Mouse (Mus musculus) ovary, postnatal 36 days (tissue): Measurements from ENCODE around the gene Stag3.

Source experiments
- DNase-seq: peaks from one replicate; pipeline ENCODE4 v3.0.0; 2022; ENCODE audit warnings: low spot score, mixed read lengths

Stag3 gene

GRCm38 (mm10) chr5:138268980-138269379 is 11.1 kb upstream of the Stag3 start:
- no peak for DNase-seq

GRCm38 (mm10) chr5:138271232-138271631 is 8.8 kb upstream of the Stag3 start:
- DNase-seq: no peak

- DNase-seq: no peak
Observed at GRCm38 (mm10) chr5:138272409-138272923, 7.6 kb upstream of the Stag3 start, which contains the start of gene Gal3st4. Gene Gal3st4 (minus strand): TSS chr5:138272840.

- DNase-seq: no peak
Observed at GRCm38 (mm10) chr5:138274186-138274585, 5.9 kb upstream of the Stag3 start.

- no peak for DNase-seq
Observed at GRCm38 (mm10) chr5:138275216-138276050, 4.6 kb upstream of the Stag3 start.

- DNase-seq: no peak
Observed at GRCm38 (mm10) chr5:138277994-138278393, 2.0 kb upstream of the Stag3 start.

DNA sequence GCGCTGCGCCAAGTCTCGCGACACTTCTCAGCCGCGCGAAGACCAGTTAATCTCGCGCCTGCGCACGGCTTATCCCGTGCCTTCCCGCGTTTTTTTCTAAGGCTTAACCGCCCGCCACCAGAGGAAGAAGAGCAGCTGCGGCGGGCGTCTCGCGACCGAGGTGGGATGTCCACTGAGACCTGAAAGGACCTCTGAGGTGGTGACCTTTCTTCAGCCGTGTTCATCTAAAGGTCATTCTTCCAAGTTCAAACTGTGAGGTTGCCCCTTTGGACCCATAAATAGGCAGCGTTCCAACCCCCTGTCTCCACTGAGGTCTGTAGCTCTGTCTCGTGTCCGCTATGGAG is 357 bp downstream of the Stag3 start:
- no peak for DNase-seq

GRCm38 (mm10) chr5:138280829-138281228 is 789 bp downstream of the Stag3 start:
- no peak for DNase-seq

GRCm38 (mm10) chr5:138281798-138282197 is 1.8 kb downstream of the Stag3 start:
- DNase-seq: no peak

DNA sequence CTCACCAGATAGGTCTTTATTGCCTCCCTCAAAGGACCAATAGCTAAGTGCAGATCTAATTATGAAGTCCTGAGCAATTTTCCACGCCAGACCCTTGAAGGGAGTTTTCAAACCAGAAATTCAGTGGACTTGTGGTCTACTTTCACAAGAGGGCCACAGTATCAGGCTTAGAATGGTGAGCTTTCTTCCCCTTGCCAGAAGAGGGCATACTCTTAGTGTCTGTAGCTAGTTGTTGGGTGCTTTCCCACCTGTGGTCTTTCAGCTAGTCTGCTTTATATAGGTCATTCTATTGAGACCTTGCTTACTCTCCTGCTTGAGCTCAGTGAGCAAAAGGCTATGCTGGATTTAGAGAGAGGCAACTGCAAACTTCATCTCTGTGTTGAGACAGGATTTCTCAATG is 3.5 kb downstream of the Stag3 start:
- no peak for DNase-seq

- DNase-seq: no peak
Observed at GRCm38 (mm10) chr5:138287861-138288260, 7.8 kb downstream of the Stag3 start.

DNA sequence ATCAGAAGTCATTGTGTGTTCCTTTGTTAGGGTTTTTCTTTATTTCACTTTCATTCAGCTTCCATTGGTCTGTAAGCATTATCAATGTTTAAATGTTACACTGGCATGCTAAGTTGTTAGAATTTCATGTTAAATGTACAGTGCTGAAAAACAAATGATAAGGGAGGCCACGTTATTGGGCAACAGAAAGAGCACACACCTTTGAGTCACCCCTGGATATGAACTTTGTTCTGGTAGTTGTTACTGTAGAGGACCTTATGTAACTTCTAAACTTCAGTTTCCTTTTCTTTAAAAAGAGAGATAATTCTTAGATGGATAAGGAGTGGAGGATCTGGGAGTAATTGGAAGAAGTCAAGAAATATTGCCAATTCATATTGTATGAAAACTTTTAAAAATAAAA is 11.6 kb downstream of the Stag3 start:
- DNase-seq: no peak

DNA sequence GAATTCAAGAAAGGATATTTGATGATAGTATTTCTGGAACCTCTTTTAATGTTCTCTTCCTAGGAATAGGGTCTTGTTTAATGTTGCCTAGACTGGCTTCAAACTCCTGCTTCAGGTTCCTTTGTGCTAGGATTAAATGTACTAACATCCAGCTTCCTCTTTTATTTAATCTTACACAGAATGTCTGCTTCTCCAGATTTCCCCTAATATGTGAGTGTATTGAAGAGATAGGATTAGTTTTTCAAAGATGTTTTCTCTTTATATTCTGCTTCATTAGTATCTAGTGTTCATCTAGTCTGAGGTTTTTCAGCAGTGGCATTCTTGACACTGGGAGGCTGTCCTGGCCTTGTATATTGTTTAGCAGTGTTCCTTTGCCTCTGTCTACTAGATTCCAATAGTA is 14.1 kb downstream of the Stag3 start:
- no peak for DNase-seq

- DNase-seq: no peak
Observed at GRCm38 (mm10) chr5:138299613-138300012, 19.6 kb downstream of the Stag3 start.

DNA sequence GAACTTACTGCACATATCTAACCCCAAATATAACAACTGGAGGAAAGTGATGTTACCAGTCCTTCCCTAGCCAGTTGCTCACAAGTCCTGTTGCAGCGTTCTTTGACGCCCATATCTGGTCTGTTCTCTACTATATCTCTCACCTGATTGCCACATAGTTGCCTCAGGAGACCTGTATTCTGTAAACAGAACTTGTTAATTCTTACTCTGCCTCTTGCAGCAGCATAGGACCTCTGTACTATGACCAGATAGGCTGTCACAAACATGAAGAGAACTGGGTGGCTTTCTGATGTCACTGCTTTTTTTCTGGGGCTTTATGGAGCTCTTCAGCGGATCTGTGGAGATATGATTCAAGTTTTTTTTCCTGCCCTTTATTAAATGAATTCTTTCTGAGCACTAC is 32.8 kb downstream of the Stag3 start:
- no peak for DNase-seq

GRCm38 (mm10) chr5:138341661-138342060 is 61.6 kb downstream of the Stag3 start, which contains the start of gene Pvrig:
Gene Pvrig (plus strand): TSS chr5:138341961.
- no peak for DNase-seq

GRCm38 (mm10) chr5:138343216-138343615 is 63.2 kb downstream of the Stag3 start:
- no peak for DNase-seq
